Mouse (Mus musculus): ENCODE results near the gene Ppan. TPM values are rescaled to one million over a fixed set of nuclear protein-coding genes. Genes with fewer than 3 reads are reported as not detected.

The Ppan gene
- total RNA-seq (2022): 10 to 100 TPM; 21.5 to 27.2 (median 23.6) TPM

- peak; percentile 93 to 95 for DNase-seq (ENCODE audit: low spot score in 2 of 2)
Observed at GRCm38 (mm10) chr9:20887704-20888385, at the start of gene Ppan. Gene Ppan, plus strand, starts transcription at chr9:20888175.

GRCm38 (mm10) chr9:20838931-20839330 lies 49.0 kb upstream of the Ppan start:
- DNase-seq (ENCODE audit: low spot score in 2 of 2): no peak

GRCm38 (mm10) chr9:20842211-20842610 lies 45.8 kb upstream of the Ppan start:
- DNase-seq (ENCODE audit: low spot score in 2 of 2): no peak

GRCm38 (mm10) chr9:20842670-20843069 lies 45.3 kb upstream of the Ppan start:
- no peak for DNase-seq (ENCODE audit: low spot score in 2 of 2)

- no peak for DNase-seq (ENCODE audit: low spot score in 2 of 2)
Observed at GRCm38 (mm10) chr9:20850179-20850578, 37.8 kb upstream of the Ppan start.

- no peak for DNase-seq (ENCODE audit: low spot score in 2 of 2)
Observed at GRCm38 (mm10) chr9:20857131-20857530, 30.8 kb upstream of the Ppan start.

GRCm38 (mm10) chr9:20859926-20860325 lies 28.0 kb upstream of the Ppan start:
- no peak for DNase-seq (ENCODE audit: low spot score in 2 of 2)

GRCm38 (mm10) chr9:20861821-20862220 lies 26.2 kb upstream of the Ppan start:
- DNase-seq (ENCODE audit: low spot score in 2 of 2): no peak

GRCm38 (mm10) chr9:20862225-20862624 lies 25.8 kb upstream of the Ppan start:
- no peak for DNase-seq (ENCODE audit: low spot score in 2 of 2)

GRCm38 (mm10) chr9:20866879-20867278 lies 21.1 kb upstream of the Ppan start:
- DNase-seq (ENCODE audit: low spot score in 2 of 2): no peak

GRCm38 (mm10) chr9:20868448-20869001 lies 19.4 kb upstream of the Ppan start, which contains the start of gene A230050P20Rik:
Gene A230050P20Rik, plus strand, starts transcription at chr9:20868642.
- DNase-seq (ENCODE audit: low spot score in 2 of 2): peak in 1 of 2 experiments; percentile 88

- no peak for DNase-seq (ENCODE audit: low spot score in 2 of 2)
Observed at GRCm38 (mm10) chr9:20869246-20869645, 18.7 kb upstream of the Ppan start.

- no peak for DNase-seq (ENCODE audit: low spot score in 2 of 2)
Observed at GRCm38 (mm10) chr9:20870211-20871173, 17.5 kb upstream of the Ppan start.

- DNase-seq (ENCODE audit: low spot score in 2 of 2): no peak
Observed at GRCm38 (mm10) chr9:20872991-20873390, 15.0 kb upstream of the Ppan start.

GRCm38 (mm10) chr9:20873521-20873920 lies 14.5 kb upstream of the Ppan start:
- DNase-seq (ENCODE audit: low spot score in 2 of 2): no peak

GRCm38 (mm10) chr9:20875021-20875790 lies 12.8 kb upstream of the Ppan start:
- DNase-seq (ENCODE audit: low spot score in 2 of 2): peak in 1 of 2 experiments; percentile 67

GRCm38 (mm10) chr9:20876318-20877117 lies 11.5 kb upstream of the Ppan start:
- no peak for DNase-seq (ENCODE audit: low spot score in 2 of 2)

- DNase-seq (ENCODE audit: low spot score in 2 of 2): no peak
Observed at GRCm38 (mm10) chr9:20877118-20878040, 10.6 kb upstream of the Ppan start.

GRCm38 (mm10) chr9:20878041-20878709 lies 9.8 kb upstream of the Ppan start:
- peak; percentile 98 to 99 for DNase-seq (ENCODE audit: low spot score in 2 of 2)

Measured in left cerebral cortex, adult 8-10 months (tissue).